Mouse (Mus musculus) stomach, postnatal 0 days (tissue): Measurements from ENCODE around the gene Gm4981.
"Not testable (repeated sequence)": the region's sequence is repeated elsewhere in the genome, so short reads cannot be mapped to it uniquely, and the experiment has no call there.

Experiments
- CTCF ChIP-seq: IDR thresholded peaks from 2 replicates; pipeline ENCODE4 v1.5.1; 2016; ENCODE audit warnings: antibody characterized with exemption, low read depth, mild to moderate bottlenecking, moderate library complexity
- EP300 ChIP-seq: optimal IDR thresholded peaks from 2 replicates; pipeline ENCODE3; 2016; ENCODE audit warnings: antibody characterized with exemption

DNA sequence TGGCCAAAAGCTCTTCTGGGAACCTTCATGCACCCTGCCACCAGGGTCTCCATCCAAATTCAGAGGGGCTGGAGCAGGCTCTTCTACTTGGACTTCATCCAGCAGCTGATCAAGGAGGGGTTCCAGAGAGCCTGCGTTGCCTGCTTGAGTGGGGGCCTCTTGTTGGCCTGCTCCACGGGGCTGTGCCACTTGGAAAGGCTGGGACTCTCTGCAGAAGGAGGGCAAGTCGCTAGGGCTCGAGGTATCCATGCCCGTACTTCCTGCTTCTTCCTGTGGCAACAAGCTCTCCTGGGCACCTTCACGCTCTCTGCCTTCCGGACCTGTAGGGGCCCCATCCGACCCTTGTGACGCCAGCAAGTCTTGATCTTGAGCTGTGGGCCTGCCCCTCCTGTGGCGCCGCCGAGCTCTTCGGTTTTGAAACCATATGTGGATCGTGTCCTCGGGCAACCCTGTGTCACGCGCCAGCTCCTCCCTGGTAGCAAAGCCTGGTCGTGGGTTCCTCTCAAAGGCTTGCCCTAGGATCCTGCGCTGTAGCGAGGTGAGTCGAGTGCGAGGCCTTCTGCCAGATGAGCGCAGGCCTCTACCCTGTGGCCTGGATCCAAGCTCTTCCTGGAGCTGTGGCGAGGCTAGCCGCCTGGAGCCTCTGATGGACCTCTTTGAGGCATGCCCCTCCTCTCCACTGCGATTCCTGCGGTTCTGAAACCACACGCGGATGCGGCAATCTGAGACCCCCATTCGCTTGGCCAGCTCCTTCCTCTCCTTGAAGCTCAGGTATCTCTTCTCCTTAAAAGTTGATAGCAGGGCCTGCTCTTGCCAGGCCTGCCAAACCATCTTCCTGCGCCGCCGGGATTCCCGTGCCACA is 4.5 kb downstream of the Gm4981 start:
- TF ChIP-seq CTCF, EP300: not testable (repeated sequence)
